Mouse (Mus musculus): ENCODE measurements at regions not wholly inside any gene's neighbourhood (a gene's known extent, or its start where the extent isn't known, plus 50 kb on each side); places are given as distances from the start of the nearest gene placed in this dataset.

DNA sequence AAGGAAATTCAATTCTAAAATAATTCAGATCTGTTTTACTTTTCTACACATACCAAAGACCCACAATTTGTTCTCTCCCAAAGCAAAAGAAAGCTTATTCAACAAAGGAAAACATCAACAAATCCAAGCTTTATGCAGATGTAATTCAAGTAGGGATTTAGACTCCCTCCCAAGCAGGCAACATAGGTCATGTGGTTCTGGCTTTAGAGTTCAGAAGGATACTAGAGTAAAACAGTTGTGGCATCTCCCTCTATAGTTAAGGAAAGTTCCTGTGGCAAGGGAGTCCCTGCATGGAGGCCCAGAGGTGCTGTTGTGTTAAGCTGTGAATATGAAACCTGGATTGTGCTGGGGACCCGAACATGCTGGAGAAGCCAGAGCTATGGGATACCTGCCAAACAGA lies 271.3 kb upstream of the Mad2l1 start:
- Histone ChIP-seq H3K27me3 (no peaks in the 10 kb centered on the region), H3K9me3 (replicated peaks) (no peaks in the 10 kb centered on the region), H3K36me3 (no peaks in the 10 kb centered on the region), H3K4me1 (no peaks in the 10 kb centered on the region), H3K27ac (no peak overlapping the region), H3K4me3 (replicated peaks) (no peak overlapping the region), H3K4me2 (no peak overlapping the region), H3K9ac (no peak overlapping the region)
- ATAC-seq (replicated peaks; ENCODE audit: low FRiP score): no peak
- WGBS: 91% methylated on average over 1 of the region's 1 CpGs

DNA sequence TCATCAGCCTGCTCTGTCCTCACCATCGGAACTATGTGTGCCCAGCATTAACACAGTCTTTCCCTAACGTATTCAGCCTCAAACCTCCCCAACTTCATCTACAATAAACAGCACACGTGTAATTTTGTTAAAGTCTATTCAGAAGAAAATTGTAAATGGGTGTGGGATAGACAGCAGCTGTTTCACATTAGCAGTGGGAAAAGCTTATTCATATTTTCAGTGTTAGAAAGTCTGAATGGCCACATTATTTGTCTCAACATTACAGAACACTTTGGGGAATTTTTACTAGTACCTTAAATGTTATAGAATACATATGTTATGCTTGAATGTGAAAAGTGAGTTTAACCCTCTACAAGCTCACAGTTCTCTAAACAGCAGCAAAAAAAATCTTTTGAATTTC lies 266.8 kb upstream of the Mad2l1 start:
- H3K36me3 ChIP-seq: no peaks in the 10 kb centered on the region
- ATAC-seq (replicated peaks; ENCODE audit: low FRiP score): no peak
- no peaks in the 10 kb centered on the region for H3K4me1 ChIP-seq
- no peak overlapping the region for H3K9ac ChIP-seq
- 66% methylated on average over 3 of the region's 3 CpGs for WGBS
- H3K27me3 ChIP-seq: no peaks in the 10 kb centered on the region
- H3K4me3 ChIP-seq (replicated peaks): no peak overlapping the region
- H3K27ac ChIP-seq: no peak overlapping the region
- H3K4me2 ChIP-seq: no peak overlapping the region
- H3K9me3 ChIP-seq (replicated peaks): no peaks in the 10 kb centered on the region

DNA sequence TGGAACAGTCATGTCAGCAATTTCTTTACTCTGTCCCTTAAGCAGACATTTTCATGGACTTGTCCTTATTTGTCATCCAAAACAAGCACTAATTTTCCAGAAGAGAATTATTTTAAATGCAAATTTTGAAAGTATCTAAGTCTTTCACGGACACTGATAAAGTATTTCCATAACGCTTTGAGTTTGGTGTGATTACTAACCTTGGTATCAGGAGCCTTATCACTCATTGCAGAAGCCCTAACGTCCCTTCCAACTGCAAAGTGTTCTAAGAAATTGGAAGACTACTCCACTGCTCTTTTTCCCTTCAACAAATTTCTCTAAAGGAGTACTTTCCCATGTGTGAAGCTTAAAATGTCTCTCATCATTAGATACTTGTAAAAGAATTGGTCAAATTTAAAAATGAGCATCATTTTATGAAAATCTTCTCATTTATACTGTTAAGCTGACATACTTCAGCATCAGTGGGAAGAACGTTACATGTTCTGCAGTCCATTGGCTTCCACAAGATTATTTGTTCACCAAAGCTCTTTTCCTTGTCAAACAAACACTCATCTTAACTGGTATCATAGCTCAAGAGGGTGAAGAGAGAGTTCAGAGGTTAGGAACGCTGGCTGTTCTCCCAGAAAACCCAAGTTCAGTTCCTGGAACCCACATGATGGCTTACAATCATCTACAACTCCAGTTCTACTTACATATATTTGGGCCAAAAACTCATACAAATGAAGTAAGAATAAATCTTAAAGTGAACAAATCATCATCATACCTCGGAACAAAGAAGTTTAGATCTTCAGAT lies 263.6 kb upstream of the Mad2l1 start:
- WGBS: 75% methylated on average over 6 of the region's 6 CpGs
- H3K9me3 ChIP-seq (replicated peaks): no peaks in the 10 kb centered on the region
- no peaks in the 10 kb centered on the region for H3K36me3 ChIP-seq
- no peak overlapping the region for H3K4me2 ChIP-seq
- H3K4me1 ChIP-seq: no peaks in the 10 kb centered on the region
- no peaks in the 10 kb centered on the region for H3K27me3 ChIP-seq
- ATAC-seq (replicated peaks; ENCODE audit: low FRiP score): no peak
- H3K27ac ChIP-seq: no peak overlapping the region
- no peak overlapping the region for H3K9ac ChIP-seq
- H3K4me3 ChIP-seq (replicated peaks): no peak overlapping the region

DNA sequence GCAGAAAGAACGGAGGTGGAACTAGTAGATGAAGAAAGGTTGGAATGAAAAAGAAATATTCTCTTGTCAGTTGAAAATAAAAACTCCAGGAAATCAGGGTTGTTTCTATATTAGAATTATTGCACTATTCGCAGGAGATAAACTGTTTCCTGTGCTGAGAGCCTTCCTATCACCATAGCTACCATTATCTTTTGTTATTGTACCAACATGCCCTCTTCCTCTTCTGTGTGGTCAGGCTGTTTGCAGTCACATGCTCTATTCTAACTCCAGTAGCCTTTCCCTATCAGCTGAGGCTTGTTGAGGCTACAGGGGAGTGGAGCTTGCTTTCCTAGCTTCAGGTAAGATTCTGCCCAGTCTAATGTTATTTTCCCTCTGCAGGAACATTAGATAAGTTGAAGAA lies 263.0 kb upstream of the Mad2l1 start:
- no peaks in the 10 kb centered on the region for H3K27me3 ChIP-seq

DNA sequence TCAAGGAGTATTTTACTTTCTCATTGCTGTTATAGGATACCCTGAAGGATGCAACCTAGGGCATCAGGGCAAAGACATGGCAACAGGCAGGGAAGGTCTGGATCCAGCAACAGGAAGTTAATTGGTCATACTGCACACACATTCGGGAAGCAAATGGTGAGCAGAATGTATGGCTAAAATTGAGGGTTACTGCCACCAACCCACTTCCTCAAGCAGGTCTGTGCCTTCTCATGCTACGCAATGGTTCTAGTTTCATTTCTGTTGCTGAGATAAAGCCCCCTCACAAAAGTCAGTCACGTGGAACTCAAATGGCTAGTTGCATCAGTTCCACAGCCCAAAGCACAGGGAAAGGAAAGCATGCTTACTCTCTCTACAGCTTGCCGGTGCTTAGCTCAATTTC lies 260.5 kb upstream of the Mad2l1 start:
- Histone ChIP-seq H3K4me3 (replicated peaks) (no peak overlapping the region), H3K36me3 (no peaks in the 10 kb centered on the region), H3K27ac (no peak overlapping the region), H3K9me3 (replicated peaks) (no peaks in the 10 kb centered on the region), H3K4me1 (no peaks in the 10 kb centered on the region), H3K4me2 (no peak overlapping the region), H3K9ac (no peak overlapping the region), H3K27me3 (no peaks in the 10 kb centered on the region)
- ATAC-seq (replicated peaks; ENCODE audit: low FRiP score): no peak
- 85% methylated on average over 4 of the region's 4 CpGs for WGBS

More for the DNA sequence above, 263.0 kb upstream of the Mad2l1 start:
- Histone ChIP-seq H3K4me2 (no peak overlapping the region), H3K4me3 (replicated peaks) (no peak overlapping the region), H3K27ac (no peak overlapping the region), H3K9me3 (replicated peaks) (no peaks in the 10 kb centered on the region), H3K4me1 (no peaks in the 10 kb centered on the region), H3K9ac (no peak overlapping the region), H3K36me3 (no peaks in the 10 kb centered on the region)
- 67% methylated on average over 2 of the region's 2 CpGs for WGBS
- no peak for ATAC-seq (replicated peaks; ENCODE audit: low FRiP score)

DNA sequence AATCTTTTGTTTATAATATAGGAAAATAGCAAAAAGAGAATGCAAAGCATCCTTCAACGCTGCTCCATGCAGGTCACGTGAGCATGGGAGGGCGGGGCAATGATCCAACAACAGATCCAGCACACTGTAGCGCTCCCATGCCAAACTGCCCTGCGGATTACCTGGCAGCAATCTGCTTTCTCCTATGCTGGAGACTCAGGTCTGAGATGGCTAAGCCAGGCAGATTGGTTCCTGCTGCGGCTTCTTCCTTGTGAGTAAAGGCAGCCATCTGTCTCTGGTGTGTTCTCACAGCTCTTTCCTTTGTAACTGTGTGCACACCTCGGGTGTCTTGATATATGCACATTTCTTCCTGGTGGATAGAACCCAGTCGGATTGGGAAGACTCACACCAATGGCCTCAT lies 254.5 kb upstream of the Mad2l1 start:
- 87% methylated on average over 8 of the region's 8 CpGs for WGBS
- no peak for ATAC-seq (replicated peaks; ENCODE audit: low FRiP score)
- H3K36me3 ChIP-seq: no peaks in the 10 kb centered on the region

DNA sequence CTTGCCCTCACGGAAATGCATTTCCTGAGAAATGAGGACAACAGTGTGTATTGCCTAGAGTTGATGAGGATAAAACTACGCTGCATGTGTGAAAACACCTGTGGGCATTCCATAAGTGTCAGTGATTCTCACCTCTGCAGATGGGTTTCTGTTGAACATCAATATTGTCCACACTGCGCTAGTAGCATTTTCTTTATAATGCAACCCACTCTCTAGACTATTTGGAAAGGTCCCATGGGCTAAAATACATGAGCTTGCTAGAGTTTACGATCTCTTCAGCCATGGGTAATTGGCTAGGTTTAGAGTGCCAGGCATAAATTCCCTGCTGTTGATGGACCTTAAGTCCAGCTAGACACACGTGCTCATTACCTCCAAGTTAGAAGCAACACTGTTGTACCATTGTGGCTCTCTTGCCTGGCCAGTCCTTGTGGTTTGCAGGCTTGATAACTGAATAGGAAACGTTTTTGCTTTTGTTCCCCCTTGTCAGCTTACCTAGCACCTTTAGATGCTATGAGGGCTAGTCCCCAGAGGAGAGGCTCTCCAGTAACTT lies 252.5 kb upstream of the Mad2l1 start:
- Histone ChIP-seq H3K27ac (no peak overlapping the region), H3K4me3 (replicated peaks) (no peak overlapping the region), H3K4me2 (no peak overlapping the region), H3K27me3 (no peaks in the 10 kb centered on the region), H3K9ac (no peak overlapping the region), H3K9me3 (replicated peaks) (no peaks in the 10 kb centered on the region), H3K4me1 (no peaks in the 10 kb centered on the region), H3K36me3 (no peaks in the 10 kb centered on the region)
- WGBS: 71% methylated on average over 6 of the region's 6 CpGs
- no peak for ATAC-seq (replicated peaks; ENCODE audit: low FRiP score)

More for the DNA sequence above, 254.5 kb upstream of the Mad2l1 start:
- Histone ChIP-seq H3K9ac (no peak overlapping the region), H3K9me3 (replicated peaks) (no peaks in the 10 kb centered on the region), H3K4me1 (no peaks in the 10 kb centered on the region), H3K27ac (no peak overlapping the region), H3K4me2 (no peak overlapping the region), H3K27me3 (no peaks in the 10 kb centered on the region), H3K4me3 (replicated peaks) (no peak overlapping the region)

DNA sequence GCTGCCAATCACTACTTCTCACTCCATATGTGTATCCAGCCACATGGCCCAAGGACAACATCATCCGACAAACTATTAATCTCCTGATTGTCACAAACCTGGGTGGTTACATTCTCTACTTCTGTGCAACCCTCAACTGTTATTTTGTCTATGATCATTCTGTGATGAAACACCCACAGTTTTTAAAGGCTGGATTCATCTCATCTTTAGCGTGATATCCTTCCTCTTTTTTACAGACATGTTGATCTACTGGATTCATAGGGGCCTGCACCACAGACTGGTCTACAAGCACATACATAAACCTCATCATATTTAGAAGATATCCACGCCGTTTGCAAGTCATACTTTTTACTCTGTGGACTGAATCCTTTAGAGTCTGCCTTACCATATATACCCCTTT lies 251.7 kb upstream of the Mad2l1 start:
- WGBS: 86% methylated on average over 4 of the region's 4 CpGs
- H3K4me1 ChIP-seq: no peaks in the 10 kb centered on the region
- H3K4me3 ChIP-seq (replicated peaks): no peak overlapping the region
- no peak for ATAC-seq (replicated peaks; ENCODE audit: low FRiP score)
- H3K27me3 ChIP-seq: no peaks in the 10 kb centered on the region
- H3K36me3 ChIP-seq: no peaks in the 10 kb centered on the region
- no peak overlapping the region for H3K27ac ChIP-seq
- H3K9me3 ChIP-seq (replicated peaks): no peaks in the 10 kb centered on the region
- no peak overlapping the region for H3K9ac ChIP-seq
- H3K4me2 ChIP-seq: no peak overlapping the region

DNA sequence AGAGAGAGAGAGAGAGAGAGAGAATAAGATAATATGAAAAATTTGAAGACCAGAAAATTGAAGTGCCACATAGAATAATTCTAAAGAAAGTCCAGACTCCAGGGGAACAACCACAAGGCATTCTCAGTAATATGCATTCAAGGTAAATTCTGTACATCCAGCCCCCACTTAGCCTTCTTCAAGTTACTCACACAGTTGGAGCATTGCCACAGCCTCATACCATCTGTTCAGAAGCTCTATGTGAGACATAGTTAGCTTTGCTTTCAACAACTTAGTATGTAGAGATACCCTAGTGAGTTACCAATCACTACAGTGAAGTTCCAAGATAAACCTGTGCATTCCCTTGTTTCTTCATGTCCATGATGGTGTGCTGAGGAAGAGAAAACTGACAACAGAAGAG lies 247.6 kb upstream of the Mad2l1 start:
- Histone ChIP-seq H3K4me2 (no peak overlapping the region), H3K36me3 (no peaks in the 10 kb centered on the region), H3K27me3 (no peaks in the 10 kb centered on the region), H3K9me3 (replicated peaks) (no peaks in the 10 kb centered on the region), H3K9ac (no peak overlapping the region), H3K4me1 (no peaks in the 10 kb centered on the region), H3K27ac (no peak overlapping the region), H3K4me3 (replicated peaks) (no peak overlapping the region)
- no peak for ATAC-seq (replicated peaks; ENCODE audit: low FRiP score)

DNA sequence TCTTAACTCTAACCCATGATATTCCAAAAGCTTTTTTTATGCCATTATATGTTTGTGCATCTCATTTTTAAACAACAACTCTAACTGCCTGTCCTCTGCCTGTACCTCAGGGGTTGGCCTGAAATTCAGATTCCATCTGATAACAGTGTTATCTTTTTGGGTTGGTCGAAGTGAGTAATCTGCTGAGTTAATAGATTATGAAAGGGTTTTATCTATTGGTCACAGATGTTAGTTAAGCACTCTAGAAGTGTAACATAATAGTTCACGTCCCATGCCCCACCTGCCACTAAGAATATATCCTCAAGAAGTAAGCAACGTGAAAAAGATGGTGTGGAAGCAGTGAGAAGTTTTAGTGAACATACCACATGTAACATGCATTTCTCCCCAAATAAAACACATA lies 246.0 kb upstream of the Mad2l1 start:
- no peaks in the 10 kb centered on the region for H3K4me1 ChIP-seq
- no peak overlapping the region for H3K27ac ChIP-seq
- H3K9ac ChIP-seq: no peak overlapping the region
- H3K4me2 ChIP-seq: no peak overlapping the region
- no peaks in the 10 kb centered on the region for H3K9me3 ChIP-seq (replicated peaks)
- H3K36me3 ChIP-seq: no peaks in the 10 kb centered on the region
- ATAC-seq (replicated peaks; ENCODE audit: low FRiP score): no peak
- no peaks in the 10 kb centered on the region for H3K27me3 ChIP-seq
- H3K4me3 ChIP-seq (replicated peaks): no peak overlapping the region
- WGBS: 64% methylated on average over 3 of the region's 3 CpGs

DNA sequence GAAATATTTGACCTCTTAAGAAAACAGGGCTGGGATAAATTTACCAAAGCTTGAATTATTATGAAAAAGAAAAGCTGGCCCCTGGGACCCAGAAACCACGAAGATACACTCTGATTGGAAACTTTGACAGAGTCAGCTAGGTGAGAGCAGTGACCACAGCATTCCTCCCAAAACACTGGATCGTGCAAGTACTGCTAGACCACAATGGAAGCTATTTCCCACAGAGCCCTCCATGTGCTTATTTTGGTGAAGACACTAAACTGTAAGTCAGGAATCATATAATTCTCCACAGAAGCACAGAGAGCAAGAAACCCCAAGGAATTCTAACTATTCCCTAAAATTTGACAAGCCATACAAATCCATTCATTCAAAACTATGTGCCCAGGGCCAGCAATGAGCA lies 243.6 kb upstream of the Mad2l1 start:
- no peaks in the 10 kb centered on the region for H3K27me3 ChIP-seq
- 86% methylated on average over 2 of the region's 2 CpGs for WGBS

DNA sequence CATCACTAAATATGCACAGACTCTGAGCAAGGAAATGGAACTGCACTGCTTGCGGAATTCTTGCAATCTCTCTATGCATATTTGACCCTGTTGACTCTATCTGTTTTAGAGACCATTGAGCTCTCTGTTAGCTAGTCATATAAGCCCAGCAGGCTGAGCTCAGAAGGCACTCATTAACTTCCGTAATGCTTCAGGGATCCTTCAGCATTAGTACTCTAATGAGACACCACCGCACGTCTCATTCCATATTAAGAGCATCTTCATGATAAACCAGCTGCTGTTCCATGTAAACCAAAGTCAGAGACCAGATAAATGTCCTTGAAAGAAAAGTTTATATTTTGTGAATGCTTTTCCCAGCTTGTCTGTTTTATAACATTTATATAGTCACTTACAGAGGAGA lies 237.1 kb upstream of the Mad2l1 start:
- H3K4me1 ChIP-seq: no peaks in the 10 kb centered on the region
- no peaks in the 10 kb centered on the region for H3K36me3 ChIP-seq
- no peaks in the 10 kb centered on the region for H3K9me3 ChIP-seq (replicated peaks)
- ATAC-seq (replicated peaks; ENCODE audit: low FRiP score): no peak
- H3K4me2 ChIP-seq: no peak overlapping the region
- WGBS: 74% methylated on average over 4 of the region's 4 CpGs
- H3K9ac ChIP-seq: no peak overlapping the region
- H3K27ac ChIP-seq: no peak overlapping the region
- no peaks in the 10 kb centered on the region for H3K27me3 ChIP-seq
- H3K4me3 ChIP-seq (replicated peaks): no peak overlapping the region

More for the DNA sequence above, 243.6 kb upstream of the Mad2l1 start:
- H3K9ac ChIP-seq: no peak overlapping the region
- H3K4me1 ChIP-seq: no peaks in the 10 kb centered on the region
- no peak overlapping the region for H3K4me2 ChIP-seq
- H3K4me3 ChIP-seq (replicated peaks): no peak overlapping the region
- H3K9me3 ChIP-seq (replicated peaks): no peaks in the 10 kb centered on the region
- H3K36me3 ChIP-seq: no peaks in the 10 kb centered on the region
- no peak overlapping the region for H3K27ac ChIP-seq
- ATAC-seq (replicated peaks; ENCODE audit: low FRiP score): no peak

DNA sequence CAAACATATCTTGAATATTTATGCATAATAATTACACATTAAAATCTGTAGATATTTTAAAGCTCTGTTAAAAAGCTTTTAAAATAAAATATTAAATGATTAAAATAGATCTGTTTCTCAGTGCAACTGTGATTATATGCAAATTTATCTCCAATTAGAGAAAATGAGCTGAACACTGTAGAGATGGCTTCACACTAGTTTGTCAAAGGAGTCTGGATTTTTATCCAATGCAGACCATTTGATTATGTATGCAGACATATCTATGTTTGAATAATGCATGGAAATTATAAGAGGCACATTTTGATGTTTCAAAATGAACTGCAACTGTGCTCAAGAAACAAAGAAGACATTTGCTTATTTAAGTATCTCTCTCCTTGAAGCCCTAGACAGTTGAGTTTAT lies 235.0 kb upstream of the Mad2l1 start:
- no peaks in the 10 kb centered on the region for H3K4me1 ChIP-seq
- H3K4me3 ChIP-seq (replicated peaks): no peak overlapping the region
- no peak for ATAC-seq (replicated peaks; ENCODE audit: low FRiP score)
- H3K36me3 ChIP-seq: no peaks in the 10 kb centered on the region
- no peak overlapping the region for H3K27ac ChIP-seq
- H3K9ac ChIP-seq: no peak overlapping the region
- no peaks in the 10 kb centered on the region for H3K27me3 ChIP-seq
- no peaks in the 10 kb centered on the region for H3K9me3 ChIP-seq (replicated peaks)
- no peak overlapping the region for H3K4me2 ChIP-seq
